Mouse (Mus musculus) E14TG2a.4 (cell line): ENCODE measurements around the gene Cntn1.

Experiments
- H3K27me3 ChIP-seq: 2 replicates; pipeline ENCODE4 v1.6.1; 2014; ENCODE audit warnings: low read length, control low read depth; ENCODE audit not compliant: insufficient read depth
- H3K36me3 ChIP-seq: 2 replicates; pipeline ENCODE4 v1.6.1; 2014; ENCODE audit warnings: low read length, control low read depth; ENCODE audit not compliant: insufficient read depth
- H3K4me1 ChIP-seq: replicated peaks from 2 replicates; pipeline ENCODE4 v1.6.1; 2014; ENCODE audit warnings: low read depth, low read length, control low read depth
- H3K4me3 ChIP-seq: replicated peaks from 2 replicates; pipeline ENCODE4 v1.5.1; 2014; ENCODE audit warnings: mild to moderate bottlenecking, low read length
- H3K9me3 ChIP-seq: 2 replicates; pipeline ENCODE4 v1.6.1; 2014; ENCODE audit warnings: low read length, control low read depth
- CTCF ChIP-seq: conservative IDR thresholded peaks from 2 replicates; pipeline ENCODE4 v1.5.1; 2014; ENCODE audit warnings: low read length
- NANOG ChIP-seq: IDR thresholded peaks from 2 replicates; pipeline ENCODE4 v1.6.1; 2014; ENCODE audit warnings: borderline replicate concordance, low read length, mixed read lengths
- POU5F1 ChIP-seq: IDR thresholded peaks from 2 replicates; pipeline ENCODE4 v1.6.1; 2014; ENCODE audit warnings: low read length, borderline replicate concordance

Cntn1 gene

GRCm38 (mm10) chr15:92051353-92052132 is 578 bp downstream of the Cntn1 start:
- Histone ChIP-seq H3K4me3 (peak overlapping the region; percentile 80), H3K27me3 (peaks cover 32% of the 10 kb centered on the region), H3K9me3 (no peaks in the 10 kb centered on the region), H3K4me1 (peaks cover 11% of the 10 kb centered on the region), H3K36me3 (no peaks in the 10 kb centered on the region)
- TF ChIP-seq POU5F1 (no peak), NANOG (no peak), CTCF (no peak)

- Histone ChIP-seq H3K4me3 (peak overlapping the region; percentile 80; the same call in 1 of the 2 replicates), H3K9me3 (no peaks in the 10 kb centered on the region), H3K4me1 (peaks cover 11% of the 10 kb centered on the region), H3K36me3 (no peaks in the 10 kb centered on the region), H3K27me3 (peaks cover 32% of the 10 kb centered on the region)
- TF ChIP-seq NANOG (no peak), CTCF (no peak), POU5F1 (no peak)
Observed at GRCm38 (mm10) chr15:92052133-92052463, 1.1 kb downstream of the Cntn1 start.

GRCm38 (mm10) chr15:92057553-92057952 is 6.6 kb downstream of the Cntn1 start:
- H3K27me3 ChIP-seq = peaks cover 3% of the 10 kb centered on the region
- H3K9me3 ChIP-seq = no peaks in the 10 kb centered on the region; the same call in 1 of the 2 replicates
- no peaks in the 10 kb centered on the region for H3K4me1 ChIP-seq
- H3K4me3 ChIP-seq = no peak overlapping the region
- H3K36me3 ChIP-seq = no peaks in the 10 kb centered on the region
- TF ChIP-seq CTCF (no peak), POU5F1 (no peak), NANOG (no peak)

- Histone ChIP-seq H3K36me3 (no peaks in the 10 kb centered on the region), H3K9me3 (no peaks in the 10 kb centered on the region; the same call in 1 of the 2 replicates), H3K27me3 (no peaks in the 10 kb centered on the region), H3K4me1 (no peaks in the 10 kb centered on the region), H3K4me3 (no peak overlapping the region)
- TF ChIP-seq NANOG = no peak
- no peak for TF ChIP-seq POU5F1
- no peak for TF ChIP-seq CTCF
Observed at GRCm38 (mm10) chr15:92060986-92061385, 10.0 kb downstream of the Cntn1 start.

- no peak for TF ChIP-seq POU5F1
- TF ChIP-seq NANOG = no peak
- no peak for TF ChIP-seq CTCF
- Histone ChIP-seq H3K36me3 (no peaks in the 10 kb centered on the region), H3K4me3 (no peak overlapping the region), H3K9me3 (no peaks in the 10 kb centered on the region), H3K4me1 (no peaks in the 10 kb centered on the region), H3K27me3 (no peaks in the 10 kb centered on the region)
Observed at GRCm38 (mm10) chr15:92079416-92079815, 28.5 kb downstream of the Cntn1 start.

- H3K27me3 ChIP-seq = no peaks in the 10 kb centered on the region
- no peaks in the 10 kb centered on the region for H3K4me1 ChIP-seq
- H3K9me3 ChIP-seq = no peaks in the 10 kb centered on the region
- H3K36me3 ChIP-seq = no peaks in the 10 kb centered on the region
- TF ChIP-seq NANOG = no peak
- TF ChIP-seq CTCF = no peak
- no peak for TF ChIP-seq POU5F1
- H3K4me3 ChIP-seq = no peak overlapping the region
Observed at GRCm38 (mm10) chr15:92085876-92086275, 34.9 kb downstream of the Cntn1 start.

GRCm38 (mm10) chr15:92087691-92088286 is 36.8 kb downstream of the Cntn1 start:
- Histone ChIP-seq H3K36me3 (no peaks in the 10 kb centered on the region), H3K4me3 (no peak overlapping the region), H3K27me3 (no peaks in the 10 kb centered on the region), H3K4me1 (no peaks in the 10 kb centered on the region), H3K9me3 (no peaks in the 10 kb centered on the region)
- TF ChIP-seq CTCF = no peak
- TF ChIP-seq NANOG = no peak
- TF ChIP-seq POU5F1 = no peak

GRCm38 (mm10) chr15:92090787-92091186 is 39.8 kb downstream of the Cntn1 start:
- TF ChIP-seq CTCF (no peak), POU5F1 (no peak), NANOG (no peak)
- H3K27me3 ChIP-seq = no peaks in the 10 kb centered on the region
- H3K4me3 ChIP-seq = no peak overlapping the region
- H3K36me3 ChIP-seq = no peaks in the 10 kb centered on the region
- no peaks in the 10 kb centered on the region for H3K4me1 ChIP-seq
- H3K9me3 ChIP-seq = no peaks in the 10 kb centered on the region
